Mouse (Mus musculus) spleen, adult 18-20 months (tissue): ENCODE measurements around the gene Olfr513.

ENCODE experiments used
- DNase-seq, 2 experiments: peaks; one replicate each; pipeline ENCODE4 v3.0.0; 2022; ENCODE audit warnings: mixed read lengths in 2 of 2

The Olfr513 gene

GRCm38 (mm10) chr7:108750673-108751072, at the start of gene Olfr513:
Olfr513 (plus strand) TSS chr7:108750973.
- DNase-seq = no peak

GRCm38 (mm10) chr7:108713020-108713419, 37.8 kb upstream of the Olfr513 start, which contains the start of gene Olfr512:
Olfr512 (plus strand) TSS chr7:108713320.
- no peak for DNase-seq

- DNase-seq = no peak
These were observed 9.6 kb downstream of the Olfr513 start for GRCm38 (mm10) chr7:108760411-108760810.

GRCm38 (mm10) chr7:108797205-108797933, 46.6 kb downstream of the Olfr513 start:
- DNase-seq = no peak
